Mouse (Mus musculus) thymus, postnatal 0 days (tissue): Measurements from ENCODE around the gene Zfp787. TPM values are rescaled to one million over a fixed set of nuclear protein-coding genes. Genes with fewer than 3 reads are reported as not detected.

Experiments used
- DNase-seq: peaks from one replicate; pipeline ENCODE4 v3.0.0-alpha.2; 2015; ENCODE audit warnings: low spot score
- polyA plus RNA-seq: library from polyadenylated mRNA; unstranded; fragments of >200 nt; fragmentation: Nextera tagmentation; extraction: Ambion mirVana; gene quantifications from 2 replicates; pipeline ENCODE4 v1.2.1, GENCODE M21; 2015

Gene Zfp787
- polyA plus RNA-seq, 1 experiment from 2014 or later = 33.0 TPM

DNA sequence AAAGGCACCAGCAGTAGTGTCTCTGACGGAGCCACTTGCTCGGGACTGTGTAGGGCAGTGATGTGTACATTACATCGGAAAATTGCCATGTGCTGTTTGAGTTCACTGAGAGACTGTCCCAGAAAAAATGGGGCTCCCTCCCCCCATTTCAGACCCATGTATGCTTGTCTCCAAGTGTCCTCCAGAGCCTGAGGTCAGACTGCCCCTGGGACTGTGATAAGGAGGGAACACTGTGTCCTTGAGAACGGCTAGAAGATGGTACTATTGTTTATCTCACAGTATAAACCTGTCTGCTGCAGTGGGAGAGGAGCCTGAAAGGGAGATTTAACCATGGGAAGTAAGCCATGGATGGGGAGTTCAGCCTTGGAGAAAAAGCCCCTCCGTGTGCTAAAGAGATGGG lies 8.9 kb upstream of the Zfp787 start:
- DNase-seq = no peak

DNA sequence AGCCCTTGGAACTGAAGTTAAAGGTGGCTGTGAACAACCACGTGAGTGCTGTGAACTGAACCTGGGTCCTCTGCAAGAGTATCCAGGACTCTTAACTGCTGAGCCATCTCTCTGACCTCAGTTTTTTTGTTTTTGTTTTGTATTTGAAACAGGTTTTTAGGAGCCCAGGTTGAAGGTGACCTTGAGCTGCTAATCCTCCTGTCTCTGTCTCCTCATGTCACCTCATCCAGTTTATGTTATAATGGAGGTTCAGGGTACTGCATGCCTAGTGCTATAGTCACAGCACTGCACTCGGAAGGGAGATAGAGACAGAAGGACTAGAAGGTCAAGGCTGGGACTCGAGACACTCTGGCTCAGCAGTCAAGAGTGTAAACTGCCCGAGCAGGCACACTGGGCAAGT lies 6.4 kb upstream of the Zfp787 start:
- DNase-seq = no peak

- no peak for DNase-seq
Measured at GRCm38 (mm10) chr7:6161541-6161940, 5.7 kb upstream of the Zfp787 start.

GRCm38 (mm10) chr7:6159604-6160003 lies 3.8 kb upstream of the Zfp787 start:
- no peak for DNase-seq

DNA sequence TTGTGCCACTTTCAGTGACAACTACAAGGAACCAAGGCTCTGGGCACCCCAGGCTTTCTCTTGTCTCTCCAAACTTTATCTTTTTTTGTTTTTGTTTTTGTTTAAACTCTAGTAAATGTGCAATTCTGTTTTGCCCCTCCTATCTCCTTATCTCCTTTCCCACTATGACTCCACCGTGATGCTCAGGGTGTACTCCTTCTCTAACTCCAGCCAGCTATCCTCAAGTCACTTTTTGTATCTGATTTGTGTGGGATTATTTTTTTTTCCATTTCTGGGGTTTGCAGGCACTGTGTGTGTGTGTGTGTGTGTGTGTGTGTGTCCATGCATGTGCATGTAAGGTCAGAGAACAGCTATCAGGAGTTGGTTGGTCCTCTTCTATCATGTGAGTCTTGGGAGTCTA lies 1.7 kb upstream of the Zfp787 start:
- no peak for DNase-seq

DNA sequence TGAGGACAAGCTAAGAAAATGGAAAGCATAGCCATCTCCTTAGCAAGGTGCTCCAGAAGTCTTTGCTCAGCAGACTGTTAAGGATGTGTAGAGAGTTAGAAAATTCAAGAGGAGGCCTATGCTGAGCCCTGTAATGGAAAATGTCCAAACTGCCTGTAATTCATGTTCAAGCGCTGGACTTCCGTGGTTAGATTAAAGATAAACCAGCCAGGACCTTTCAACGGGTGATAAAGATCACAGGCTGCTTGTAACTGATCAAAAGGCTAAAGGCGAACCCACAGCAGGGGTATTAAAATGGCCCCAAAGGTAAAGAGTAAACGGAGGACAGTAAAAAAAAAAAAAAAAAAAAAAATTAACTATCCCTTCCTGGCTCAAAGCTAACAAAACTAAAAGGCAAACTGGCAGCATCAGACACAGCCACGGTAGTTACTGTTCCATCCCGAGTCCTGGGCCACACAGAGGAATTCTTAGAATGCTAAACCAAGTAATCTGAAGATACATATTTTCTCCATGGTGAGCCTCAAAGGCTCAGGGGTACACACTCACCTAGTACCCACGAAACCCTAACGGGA lies 1.2 kb upstream of the Zfp787 start:
- DNase-seq = no peak

GRCm38 (mm10) chr7:6155031-6155872 lies 545 bp downstream of the Zfp787 start:
- DNase-seq = peak; percentile 89

- DNase-seq = no peak
Measured at GRCm38 (mm10) chr7:6154164-6154563, 1.6 kb downstream of the Zfp787 start.

- no peak for DNase-seq
Measured at GRCm38 (mm10) chr7:6153131-6153530, 2.7 kb downstream of the Zfp787 start.

- DNase-seq = no peak
Measured at GRCm38 (mm10) chr7:6152036-6152435, 3.8 kb downstream of the Zfp787 start.

DNA sequence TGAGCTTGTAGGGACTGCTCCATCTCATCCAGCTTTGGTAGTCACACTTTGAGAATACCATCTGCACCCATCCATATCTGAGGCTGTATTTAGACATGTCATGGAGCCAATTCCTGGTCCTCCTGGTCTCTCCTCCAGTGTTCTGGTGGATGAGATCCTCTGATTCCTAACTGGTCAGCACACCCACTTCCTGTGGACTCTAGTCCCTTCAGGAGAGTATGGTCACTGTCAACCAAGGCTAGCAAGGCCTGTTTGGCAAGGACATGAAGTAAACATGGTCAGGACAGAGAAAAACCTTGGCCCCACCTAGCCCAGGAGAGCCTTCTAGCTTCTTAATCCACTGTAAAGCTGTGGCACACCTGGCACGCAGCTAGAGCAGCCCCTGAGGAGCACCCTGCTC lies 4.5 kb downstream of the Zfp787 start:
- no peak for DNase-seq

DNA sequence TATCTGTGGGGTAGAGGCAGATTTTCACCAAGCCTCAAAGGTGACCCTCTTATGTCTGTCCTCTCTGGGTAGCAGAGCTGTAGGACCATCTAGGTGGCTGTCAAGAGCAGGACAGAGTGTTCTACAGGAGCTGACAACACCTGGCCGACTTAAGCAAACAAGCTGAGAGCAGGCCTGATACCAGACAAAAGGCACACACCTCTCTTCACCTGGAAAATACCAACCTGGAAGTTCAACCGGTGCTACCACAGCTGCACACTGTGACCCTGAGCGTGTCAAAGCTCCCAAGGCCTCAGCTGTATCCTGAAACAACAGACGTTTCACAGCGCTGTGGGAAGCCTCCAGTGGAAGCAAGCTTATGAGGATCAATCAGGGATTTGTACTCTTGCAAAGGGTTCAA lies 8.1 kb downstream of the Zfp787 start:
- DNase-seq = no peak

DNA sequence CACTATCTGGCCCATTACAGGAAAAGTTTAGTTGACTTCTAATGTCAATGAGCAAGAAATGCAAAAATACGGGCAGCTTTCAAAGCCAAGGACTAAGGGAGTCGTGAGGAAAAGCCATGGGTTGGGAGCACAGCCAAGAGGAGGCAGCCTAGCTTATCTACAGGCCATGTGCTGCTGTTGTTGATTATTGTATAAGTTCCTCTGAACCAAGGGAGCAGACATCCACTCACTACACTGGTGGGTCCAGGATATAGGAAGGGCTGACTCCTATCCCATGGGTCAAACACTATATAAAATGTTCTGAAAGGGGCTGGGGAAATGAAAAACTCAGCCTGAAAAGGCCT lies 8.8 kb downstream of the Zfp787 start:
- DNase-seq = no peak

DNA sequence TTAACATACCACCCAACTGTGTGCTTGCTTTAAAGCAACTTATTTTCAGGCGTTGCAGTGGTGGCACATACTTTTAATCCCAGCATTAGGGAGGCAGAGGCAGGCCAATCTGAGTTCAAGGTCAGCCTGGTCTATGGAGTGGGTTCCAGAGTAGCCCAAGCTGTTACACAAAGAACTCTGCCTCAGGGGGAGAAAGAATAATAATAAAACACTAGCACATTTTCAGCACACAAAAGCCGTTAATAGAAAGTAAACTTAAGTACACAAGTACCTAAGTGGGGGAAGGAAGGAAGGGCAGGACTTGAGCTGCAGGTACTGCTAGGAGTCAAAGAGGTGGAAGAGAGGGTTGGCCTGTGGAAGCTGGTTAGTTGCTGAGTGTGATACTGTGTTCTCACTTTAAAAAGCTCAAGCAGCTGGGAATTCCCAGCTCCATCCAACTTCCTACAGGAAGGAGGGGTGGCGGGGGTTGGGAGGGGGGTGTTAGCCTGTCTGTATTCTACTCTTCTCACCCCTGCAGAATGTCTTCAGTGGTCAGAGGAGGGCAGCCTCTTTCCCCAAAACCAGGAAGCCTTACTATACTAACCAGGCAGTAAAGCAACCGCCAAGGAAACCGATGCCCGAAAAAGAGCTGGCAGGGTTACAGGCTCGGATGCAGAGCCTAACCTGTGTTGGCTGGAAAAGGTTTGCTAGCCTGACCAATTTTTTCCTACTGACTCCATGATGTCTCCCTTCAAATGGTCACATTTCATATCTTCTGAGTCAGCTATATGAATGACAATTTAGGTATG lies 9.4 kb downstream of the Zfp787 start:
- DNase-seq = no peak

DNA sequence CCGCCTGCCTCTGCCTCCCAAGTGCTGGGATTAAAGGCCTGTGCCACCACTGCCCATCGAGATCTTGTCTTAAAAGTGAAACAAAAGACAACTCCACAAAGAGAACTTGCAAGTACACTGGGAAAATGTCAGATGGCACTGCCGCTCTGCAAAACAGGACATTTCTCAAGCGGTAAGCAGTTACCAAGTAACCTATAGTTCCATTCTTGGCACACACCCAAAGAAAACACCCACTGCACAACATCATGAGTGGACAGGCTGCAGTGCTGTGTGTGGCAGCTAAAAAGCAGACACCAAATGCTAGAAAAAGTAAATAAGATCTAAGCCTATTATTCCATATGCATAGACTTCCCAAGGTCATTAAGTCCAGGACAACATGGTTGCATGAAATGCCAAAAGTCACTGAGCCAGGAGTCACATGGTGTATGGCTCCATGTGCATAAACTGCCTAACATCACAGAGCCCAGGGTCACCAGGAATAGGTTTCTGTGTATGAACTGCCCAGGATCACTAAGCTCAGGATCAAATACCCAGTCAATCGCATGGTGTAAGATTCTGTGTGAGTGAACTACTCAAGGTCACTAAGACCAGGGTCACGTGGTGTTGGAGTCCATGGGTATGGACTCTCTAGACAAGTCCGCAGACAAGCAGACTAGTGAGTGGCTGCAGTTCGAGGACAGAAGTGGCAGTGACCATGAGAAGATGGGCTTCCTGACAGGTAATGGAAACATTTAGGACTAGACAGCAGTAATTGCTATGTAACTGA lies 10.2 kb downstream of the Zfp787 start:
- no peak for DNase-seq

DNA sequence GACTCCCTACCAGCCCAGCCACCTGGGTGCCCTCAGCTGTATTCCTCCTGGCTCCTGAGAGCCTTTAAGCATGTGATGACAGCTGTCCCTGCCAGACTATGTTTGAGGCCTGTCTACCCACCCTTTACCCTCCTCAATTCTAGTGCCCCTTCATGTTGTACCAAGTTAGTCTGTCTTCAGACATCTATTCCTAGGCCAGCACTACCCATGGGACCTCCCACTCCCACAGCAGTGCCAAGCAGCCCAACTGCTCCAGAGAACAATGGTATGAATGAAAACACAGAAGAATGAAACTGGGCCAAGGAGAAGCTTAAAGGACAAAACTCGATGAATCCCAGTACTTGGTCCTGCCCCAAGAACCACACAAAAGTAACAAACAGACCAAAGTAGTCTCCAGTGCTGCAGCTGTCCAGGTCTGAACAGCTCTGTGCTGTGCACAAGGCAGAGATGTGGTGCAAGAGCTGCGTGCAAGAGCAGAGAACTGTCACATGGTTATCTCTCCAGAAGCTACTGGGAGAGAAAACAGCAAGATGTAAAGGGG lies 11.7 kb downstream of the Zfp787 start:
- DNase-seq = no peak

DNA sequence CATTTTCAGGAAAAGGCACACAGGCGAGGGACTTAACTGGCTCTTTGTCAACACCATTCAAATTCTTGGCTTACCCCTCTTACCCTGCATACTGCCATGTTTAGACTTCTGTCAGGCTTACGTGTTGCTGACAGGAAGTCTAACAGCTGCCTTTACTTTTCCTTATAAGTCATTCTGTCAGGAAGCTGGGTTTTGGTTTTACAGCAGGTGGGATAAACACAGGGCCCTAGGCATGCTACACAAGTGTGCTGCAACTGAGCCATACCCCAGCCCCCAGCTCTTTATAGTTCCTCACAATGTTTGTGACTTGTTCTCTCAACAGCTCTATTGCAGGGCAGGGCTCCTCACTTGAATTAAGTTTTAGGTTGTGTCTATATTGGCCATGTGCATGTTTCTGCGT lies 16.5 kb downstream of the Zfp787 start:
- DNase-seq = no peak

DNA sequence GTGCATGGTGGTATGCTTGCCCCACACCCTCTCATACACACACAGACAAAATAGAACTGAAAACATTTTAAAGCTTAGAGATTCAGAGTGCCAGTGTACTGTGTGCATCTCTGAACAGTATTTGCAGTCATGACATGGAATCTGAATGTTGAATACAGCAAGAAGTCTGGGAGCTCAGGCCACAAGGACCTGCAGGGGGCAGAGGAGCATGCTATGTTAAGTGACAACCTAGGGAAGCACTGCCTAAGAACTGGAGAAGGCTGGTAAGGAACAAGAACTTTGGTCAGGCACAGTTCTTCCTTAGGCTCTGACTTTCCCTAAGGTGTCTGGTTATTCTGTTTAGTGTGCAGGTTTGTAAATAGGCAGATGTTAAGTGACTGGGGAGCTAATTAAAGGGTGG lies 19.3 kb downstream of the Zfp787 start:
- DNase-seq = no peak

GRCm38 (mm10) chr7:6132646-6133045 lies 23.2 kb downstream of the Zfp787 start:
- DNase-seq = no peak

DNA sequence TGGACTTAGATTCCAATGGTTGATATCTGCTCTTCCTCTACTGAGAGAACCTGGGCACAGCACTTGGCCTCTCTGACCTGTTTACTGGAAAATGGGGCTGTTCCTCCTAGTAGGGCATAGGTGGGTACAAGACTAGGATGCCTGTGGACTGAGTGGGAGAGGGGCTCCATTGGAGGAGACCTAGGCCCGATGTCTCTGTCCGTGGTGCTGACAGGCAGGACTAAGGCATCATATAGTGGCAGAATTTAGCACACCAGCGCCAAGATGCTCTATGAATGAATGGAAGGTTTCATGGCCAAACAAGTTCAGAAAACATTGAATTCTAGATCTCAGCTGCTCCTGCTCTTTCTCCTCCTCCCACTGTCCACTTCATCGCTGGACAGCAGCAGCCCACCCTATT lies 25.5 kb downstream of the Zfp787 start:
- no peak for DNase-seq

DNA sequence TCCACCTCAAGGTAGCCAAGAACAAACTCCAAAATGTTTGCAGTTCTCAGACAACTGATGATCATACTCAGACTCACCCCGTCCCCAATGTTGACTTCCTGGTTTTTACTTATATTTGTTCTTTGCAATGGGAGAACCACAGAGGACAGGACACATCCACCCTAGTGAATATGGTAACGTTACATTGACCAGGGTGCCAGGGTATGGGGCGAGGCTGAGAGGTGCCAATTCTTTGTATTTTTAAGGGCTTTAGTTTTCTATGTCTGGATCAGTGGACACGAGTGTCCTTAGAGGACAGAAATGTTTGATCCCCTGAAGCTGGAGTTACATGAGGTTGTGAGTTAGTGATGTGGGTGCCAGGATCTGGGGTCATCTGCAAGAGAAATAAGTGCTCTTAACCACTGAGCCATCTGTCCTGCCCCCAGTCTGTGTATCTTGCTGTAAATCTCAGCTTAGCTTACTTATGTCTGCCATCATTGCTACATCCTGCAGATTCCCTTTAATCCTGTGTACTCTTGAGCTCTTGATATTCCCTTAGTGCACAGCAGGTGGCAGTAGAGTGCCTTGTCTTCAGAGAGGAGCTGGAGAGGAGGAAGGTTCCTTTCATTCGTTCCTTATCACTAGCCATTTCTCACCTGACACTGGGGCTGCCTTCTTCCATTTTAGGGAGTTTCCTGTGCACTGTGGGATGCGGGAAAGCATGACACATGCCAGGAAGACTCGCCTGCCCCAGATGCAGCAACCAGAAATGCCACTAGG lies 28.9 kb downstream of the Zfp787 start:
- DNase-seq = peak; percentile 87
